Mouse (Mus musculus) left cerebral cortex, adult 8-10 months (tissue): ENCODE measurements around the gene Ror2. TPM values are rescaled to one million over a fixed set of nuclear protein-coding genes. Genes with fewer than 3 reads are reported as not detected.

Experiments used
- DNase-seq, 2 experiments: peaks; one replicate each; pipeline ENCODE4 v3.0.0; 2022; ENCODE audit warnings: low spot score in 2 of 2
- total RNA-seq, 4 experiments: library from RNA; stranded (reverse); gene quantifications; 2 replicates each; pipeline ENCODE4 v1.2.4; 2022

Gene Ror2
- total RNA-seq, 4 experiments from 2014 or later: 0.70 to 1.2 (median 0.99) TPM

GRCm38 (mm10) chr13:53140298-53140697 is 145.6 kb downstream of the Ror2 start:
- DNase-seq: no peak

GRCm38 (mm10) chr13:53130567-53130966 is 155.4 kb downstream of the Ror2 start:
- DNase-seq: no peak

GRCm38 (mm10) chr13:53130032-53130431 is 155.9 kb downstream of the Ror2 start:
- no peak for DNase-seq

- no peak for DNase-seq
Observed at GRCm38 (mm10) chr13:53125627-53126026, 160.3 kb downstream of the Ror2 start.

- no peak for DNase-seq
Observed at GRCm38 (mm10) chr13:53122085-53122484, 163.8 kb downstream of the Ror2 start.

GRCm38 (mm10) chr13:53120906-53121305 is 165.0 kb downstream of the Ror2 start:
- DNase-seq: no peak

GRCm38 (mm10) chr13:53119586-53120426 is 166.1 kb downstream of the Ror2 start:
- peak in 1 of 2 experiments; percentile 82 for DNase-seq

- DNase-seq: no peak
Observed at GRCm38 (mm10) chr13:53118398-53118797, 167.5 kb downstream of the Ror2 start.

GRCm38 (mm10) chr13:53117921-53118320 is 168.0 kb downstream of the Ror2 start:
- DNase-seq: no peak

GRCm38 (mm10) chr13:53110249-53110578 is 175.7 kb downstream of the Ror2 start:
- DNase-seq: no peak

- peak; percentile 76 to 84 for DNase-seq
Observed at GRCm38 (mm10) chr13:53109560-53110248, 176.2 kb downstream of the Ror2 start.

GRCm38 (mm10) chr13:53106676-53107075 is 179.2 kb downstream of the Ror2 start:
- no peak for DNase-seq

- DNase-seq: no peak
Observed at GRCm38 (mm10) chr13:53099771-53100682, 185.9 kb downstream of the Ror2 start.

- DNase-seq: peak in 1 of 2 experiments; percentile 64
Observed at GRCm38 (mm10) chr13:53096615-53097014, 189.3 kb downstream of the Ror2 start.

GRCm38 (mm10) chr13:53095222-53095621 is 190.7 kb downstream of the Ror2 start:
- no peak for DNase-seq

GRCm38 (mm10) chr13:53094658-53095057 is 191.3 kb downstream of the Ror2 start:
- DNase-seq: no peak

- no peak for DNase-seq
Observed at GRCm38 (mm10) chr13:53093407-53093806, 192.5 kb downstream of the Ror2 start.

GRCm38 (mm10) chr13:53086552-53087282 is 199.2 kb downstream of the Ror2 start:
- DNase-seq: no peak

GRCm38 (mm10) chr13:53081846-53082245 is 204.1 kb downstream of the Ror2 start:
- DNase-seq: no peak

- DNase-seq: no peak
Observed at GRCm38 (mm10) chr13:53077732-53078345, 208.1 kb downstream of the Ror2 start.

- no peak for DNase-seq
Observed at GRCm38 (mm10) chr13:53075006-53075405, 210.9 kb downstream of the Ror2 start.
